In the genomic region with DNA sequence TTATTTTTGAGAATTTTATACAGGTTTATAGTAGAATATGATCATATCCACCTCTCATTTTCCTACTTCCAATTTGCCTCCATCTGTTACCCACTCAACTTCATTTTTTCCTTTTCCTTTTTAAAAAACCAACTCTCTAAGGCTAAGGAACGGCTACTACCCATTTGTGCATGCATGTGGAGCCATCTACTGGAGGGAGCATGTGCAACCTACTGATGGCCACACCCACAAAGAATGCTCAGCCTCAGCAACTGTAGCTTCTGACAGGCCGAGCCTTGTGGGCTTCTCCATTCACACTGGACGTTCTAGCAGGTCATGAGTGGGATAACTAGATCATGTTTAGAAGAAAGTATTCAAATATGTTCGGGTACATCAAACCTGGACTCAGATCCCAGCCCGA, we compare ENCODE assay signal across 8 mouse cellular contexts.
DNase-seq lines count a peak whose midpoint lies in the region; ATAC-seq lines count a peak whose summit lies in the region.

No protein-coding gene starts in this region.

- intact Hi-C loops in heart, postnatal 10 days (cut with DNase I) = loop anchor here (2.0 kb wide), 2 partner anchors 210 to 440 kb away; no protein-coding TSS in a partner anchor

- DNase-seq in left cerebral cortex, adult 18-20 months (ENCODE audit: low spot score in 2 of 2) = peak; percentile 29 to 42
- no peak for DNase-seq in left cerebral cortex, adult 11 months (ENCODE audit: low spot score)
- peak; percentile 13 for DNase-seq in Muller cell, postnatal 12 days (ENCODE audit: inconsistent ontology term)
- DNase-seq in cerebellum, postnatal 10 days = peak; percentile 63 to 68
- peak; percentile 46 to 58 for DNase-seq in heart, postnatal 10 days
- DNase-seq in layer of hippocampus, adult 9-11 months = peak; percentile 12
- peak; percentile 11 for DNase-seq in spleen, postnatal 36 days (ENCODE audit: low spot score in 2 of 2)

- ATAC-seq in megakaryocyte-erythroid progenitor cell, adult 5-6 weeks (replicated peaks; ENCODE audit: low FRiP score, low TSS enrichment, poor library complexity, severe bottlenecking) = peak; percentile 100
